Mouse (Mus musculus) embryo, embryonic 10.5 days (tissue): Measurements from ENCODE around the gene Unc80.

Experiments used
- DNase-seq: peaks from one replicate; pipeline ENCODE4 v3.0.0-alpha.2; 2015; ENCODE audit warnings: low spot score

The Unc80 gene

DNA sequence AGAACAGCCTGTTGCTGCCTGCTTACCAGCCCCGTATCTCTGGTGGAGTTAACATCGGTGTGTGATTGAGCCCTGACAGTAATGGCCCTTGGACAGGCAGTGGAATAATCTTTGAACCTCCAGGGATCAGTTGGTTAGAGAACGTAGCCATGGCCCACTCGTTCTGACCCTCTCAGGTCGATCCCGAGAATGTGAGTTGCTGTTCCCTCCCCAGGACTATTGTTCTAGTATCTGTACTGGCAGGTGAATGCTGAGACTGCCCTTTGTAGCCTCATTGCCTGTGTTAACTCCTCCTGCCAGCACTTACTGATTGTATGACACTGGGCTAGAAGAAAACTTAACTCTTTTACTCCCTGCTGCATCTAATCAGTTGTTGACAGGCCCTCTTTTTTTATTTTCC, 236.4 kb downstream of the Unc80 start:
- DNase-seq, result no peak

DNA sequence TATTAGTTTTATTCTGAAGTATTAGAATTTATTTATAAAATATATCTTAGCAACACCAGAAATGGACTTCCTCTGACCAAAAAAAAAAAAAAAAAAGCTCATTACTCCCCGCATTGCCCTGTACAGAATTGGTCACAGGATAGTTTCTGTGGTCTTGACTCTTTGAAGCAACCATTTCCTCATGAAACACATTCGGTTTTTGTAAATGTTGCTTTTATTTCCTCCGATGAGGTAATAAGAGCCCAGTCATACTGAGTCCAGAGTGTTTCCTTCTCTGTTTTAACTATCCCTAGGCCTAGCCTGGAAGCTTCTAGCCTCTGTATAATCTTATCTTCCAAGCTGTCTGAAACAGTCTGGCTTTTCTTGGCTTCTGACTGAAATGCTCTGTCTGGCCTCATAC, 244.7 kb downstream of the Unc80 start:
- no peak for DNase-seq

- DNase-seq, result no peak
Measured at GRCm38 (mm10) chr1:66730581-66730980, 262.4 kb downstream of the Unc80 start.
